8 mouse cellular contexts compared by ENCODE assay signal in genomic region chr8:106887336-106888189, GRCm38 (mm10). TPM values are rescaled to one million over a fixed set of nuclear protein-coding genes. Genes with fewer than 3 reads are reported as not detected.
DNase-seq lines count a peak whose midpoint lies in the region; ATAC-seq and TF ChIP-seq lines count a peak whose summit lies in the region.

No protein-coding gene starts in this region.

- H3K36me3 ChIP-seq in E14TG2a.4 (ENCODE audit: insufficient read depth, low read length), result peaks cover 74% of the 10 kb centered on the region
- H3K36me3 ChIP-seq in liver, postnatal 0 days (replicated peaks; ENCODE audit: insufficient read depth, low read length), result peaks cover 25% of the 10 kb centered on the region

- peak; percentile 42 for DNase-seq in adrenal gland, adult 8-10 months
- peak; percentile 73 for DNase-seq in embryo, embryonic 11.5 days (ENCODE audit: low read depth, low spot score)
- DNase-seq in gonadal fat pad, adult 2 months (ENCODE audit: low read depth), result peak; percentile 31
- peak; percentile 83 for DNase-seq in kidney, postnatal 14 days
- DNase-seq in liver, postnatal 0 days, result peak; percentile 84
- DNase-seq in thymus, postnatal 10 days (ENCODE audit: low spot score in 2 of 2), result peak; percentile 52 to 83

- TF ChIP-seq EP300 in liver, postnatal 0 days (IDR thresholded peaks at IDR 0.05; ENCODE audit: low read depth), result no peak

- no peak overlapping the region for H3K4me3 ChIP-seq in E14TG2a.4 (replicated peaks; ENCODE audit: low read length)
- no peak overlapping the region for H3K4me3 ChIP-seq in liver, postnatal 0 days (ENCODE audit: low read depth, low read length)

- no peak overlapping the region for H3K4me2 ChIP-seq in liver, postnatal 0 days (ENCODE audit: low read depth, low read length)

- peak; percentile 88 for TF ChIP-seq CTCF in E14TG2a.4 (conservative IDR thresholded peaks at IDR 0.05; ENCODE audit: low read length)
- TF ChIP-seq CTCF in liver, postnatal 0 days (IDR thresholded peaks at IDR 0.05; ENCODE audit: low read depth), result peak; percentile 90

- H3K4me1 ChIP-seq in E14TG2a.4 (replicated peaks; ENCODE audit: low read depth, low read length), result peaks cover 89% of the 10 kb centered on the region
- peaks cover 15% of the 10 kb centered on the region for H3K4me1 ChIP-seq in liver, postnatal 0 days (ENCODE audit: insufficient read depth)

- H3K27ac ChIP-seq in liver, postnatal 0 days (ENCODE audit: low read depth), result no peak overlapping the region

- WGBS in liver, postnatal 0 days (ENCODE audit: insufficient replicate concordance), result 39% methylated on average over 5 of the region's 5 CpGs

- ATAC-seq in liver, postnatal 0 days, result peak; percentile 74
- peak; percentile 80 for ATAC-seq in neutrophil, adult 5-6 weeks (ENCODE audit: extremely low read depth, insufficient number of reproducible peaks, low FRiP score, poor library complexity, severe bottlenecking)

- no peaks in the 10 kb centered on the region for H3K9me3 ChIP-seq in E14TG2a.4 (ENCODE audit: low read length)
- H3K9me3 ChIP-seq in liver, postnatal 0 days (ENCODE audit: low read length), result no peaks in the 10 kb centered on the region

- H3K27me3 ChIP-seq in E14TG2a.4 (ENCODE audit: insufficient read depth, low read length), result no peaks in the 10 kb centered on the region
- no peaks in the 10 kb centered on the region for H3K27me3 ChIP-seq in liver, postnatal 0 days (ENCODE audit: insufficient read depth, low read length)

- no peak overlapping the region for H3K9ac ChIP-seq in liver, postnatal 0 days (replicated peaks)

RNA-seq across cellular contexts. Expression of gene Utp4, which starts 5.9 kb away (rescaled TPM):
- 10 to 100 TPM; 38.8 to 43.1 (median 42.6) TPM for total RNA-seq in adrenal gland, adult 8-10 months (2022)
- polyA plus RNA-seq in gonadal fat pad, adult 2 months (2012; rRNA removed), result 21.3 and 23.9 TPM in 2 replicates
- polyA plus RNA-seq in liver, postnatal 0 days (2015; fragmentation: Nextera tagmentation; extraction: Ambion mirVana), result 20.7 and 22.4 TPM in 2 replicates
- 13.8 TPM in 2 replicates for total RNA-seq in neutrophil, adult 5-6 weeks (2017)

RNA-seq across cellular contexts. Expression of gene Has3, which starts 17.5 kb away (rescaled TPM):
- under 1 TPM; 0.14 to 0.62 (median 0.56) TPM for total RNA-seq in adrenal gland, adult 8-10 months (2022)
- 1.5 and 2.3 TPM in 2 replicates for polyA plus RNA-seq in gonadal fat pad, adult 2 months (2012; rRNA removed)
- 0.05 TPM in 1 of 2 replicates, not detected in the other for polyA plus RNA-seq in liver, postnatal 0 days (2015; fragmentation: Nextera tagmentation; extraction: Ambion mirVana)
- 0.23 and 0.49 TPM in 2 replicates for total RNA-seq in neutrophil, adult 5-6 weeks (2017)

RNA-seq across cellular contexts. Expression of gene Sntb2, which starts 48.0 kb away (rescaled TPM):
- 10 to 100 TPM; 36.2 to 42.9 (median 38.8) TPM for total RNA-seq in adrenal gland, adult 8-10 months (2022)
- polyA plus RNA-seq in gonadal fat pad, adult 2 months (2012; rRNA removed), result 8.4 and 8.9 TPM in 2 replicates
- polyA plus RNA-seq in liver, postnatal 0 days (2015; fragmentation: Nextera tagmentation; extraction: Ambion mirVana), result 1.8 and 1.9 TPM in 2 replicates
- 19.8 and 25.8 TPM in 2 replicates for total RNA-seq in neutrophil, adult 5-6 weeks (2017)

Comparison
In these comparisons a context has a peak if more than half of its experiments do, and no peak if none do; other contexts are left out.
1. DNase-seq: peak in every context shown above with its lines; median percentile 84 in liver, postnatal 0 days; 83 in kidney, postnatal 14 days; 73 in embryo, embryonic 11.5 days; 68 in thymus, postnatal 10 days; 42 in adrenal gland, adult 8-10 months; 31 in gonadal fat pad, adult 2 months.